Mouse (Mus musculus) heart, adult 2 months (tissue): ENCODE data around the gene Uevld.

Experiments
- CTCF ChIP-seq: fragments of 200-600 bp; IDR thresholded peaks from 2 replicates; pipeline ENCODE4 v1.8.1; 2022; ENCODE audit warnings: antibody characterized with exemption, mild to moderate bottlenecking, moderate library complexity
- EP300 ChIP-seq: fragments of 200-500 bp; IDR thresholded peaks from 2 replicates; pipeline ENCODE4 v1.6.1; 2011; ENCODE audit warnings: low read depth, low read length, control low read depth; ENCODE audit not compliant: insufficient read depth
- POLR2A ChIP-seq: fragments of 200-500 bp; IDR thresholded peaks from 2 replicates; pipeline ENCODE4 v1.6.1; 2011; ENCODE audit warnings: mild to moderate bottlenecking, low read depth, low read length, control low read depth; ENCODE audit not compliant: insufficient read depth

GRCm38 (mm10) chr7:46931370-46931769 lies 27.0 kb downstream of the Uevld start:
- TF ChIP-seq CTCF (no peak), POLR2A (no peak), EP300 (no peak)
